In the genomic region with DNA sequence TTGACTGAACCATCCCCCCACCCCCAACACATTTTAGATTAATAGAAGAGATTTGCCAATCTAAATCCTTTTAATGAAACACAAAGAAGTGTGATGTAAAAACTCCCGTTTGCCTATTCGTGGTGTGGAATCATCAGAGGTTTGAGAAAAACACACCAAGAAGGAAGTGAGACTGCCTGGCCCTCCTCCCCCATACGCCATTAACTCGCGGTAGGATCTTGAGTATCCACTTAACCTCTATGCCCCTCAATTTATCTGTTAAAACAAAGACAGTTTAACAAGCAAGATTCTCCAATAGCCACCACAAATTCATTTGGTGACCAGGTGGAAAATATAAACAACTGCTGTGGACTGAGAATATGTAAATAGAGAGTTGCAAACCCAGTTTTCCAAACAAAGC, we compare ENCODE assay signal across 23 mouse cellular contexts.
"Had no signal": no experiment of that assay in that cellular context is flagged by ENCODE, and none has a peak within 500 bp of the region (broad histone marks: within the 10 kb centered on the region; RNA-seq: fewer than 3 reads in every experiment).

No protein-coding gene starts in this region.

- DNase-seq: kidney, adult 8-10 months; kidney, postnatal 25 days; left cerebral cortex, postnatal 4 days; liver, postnatal 0 days; lung, postnatal 10 days; lung, postnatal 4 days; midbrain, embryonic 14.5 days; right cerebral cortex, adult 18-20 months; right cerebral cortex, postnatal 14 days; right cerebral cortex, postnatal 4 days; thymus, adult 2 months; thymus, postnatal 14 days; thymus, postnatal 4 days had no signal

- ATAC-seq: intestine, embryonic 16.5 days; liver, postnatal 0 days had no signal

- H3K4me2 ChIP-seq: limb, embryonic 12.5 days; limb, embryonic 15.5 days; liver, embryonic 11.5 days; lung, embryonic 15.5 days; midbrain, embryonic 11.5 days; neural tube, embryonic 12.5 days; neural tube, embryonic 15.5 days had no signal

- H3K4me1 ChIP-seq: limb, embryonic 12.5 days; limb, embryonic 15.5 days; lung, embryonic 15.5 days; neural tube, embryonic 12.5 days; neural tube, embryonic 15.5 days had no signal

- H3K9me3 ChIP-seq: limb, embryonic 12.5 days; limb, embryonic 15.5 days; lung, embryonic 15.5 days; neural tube, embryonic 12.5 days; neural tube, embryonic 15.5 days had no signal

- H3K27ac ChIP-seq: limb, embryonic 12.5 days; limb, embryonic 15.5 days; liver, embryonic 14.5 days; lung, embryonic 15.5 days; neural tube, embryonic 12.5 days; neural tube, embryonic 15.5 days; stomach, postnatal 0 days had no signal

- H3K4me3 ChIP-seq: limb, embryonic 12.5 days; limb, embryonic 15.5 days; lung, embryonic 15.5 days; neural tube, embryonic 12.5 days; neural tube, embryonic 15.5 days had no signal

- H3K36me3 ChIP-seq: limb, embryonic 12.5 days; limb, embryonic 15.5 days; lung, embryonic 15.5 days; neural tube, embryonic 12.5 days; neural tube, embryonic 15.5 days had no signal

- H3K27me3 ChIP-seq: limb, embryonic 12.5 days; limb, embryonic 15.5 days; lung, embryonic 15.5 days; neural tube, embryonic 12.5 days; neural tube, embryonic 15.5 days had no signal

- H3K9ac ChIP-seq: limb, embryonic 12.5 days; limb, embryonic 15.5 days; liver, embryonic 14.5 days; liver, postnatal 0 days; lung, embryonic 15.5 days; neural tube, embryonic 12.5 days; neural tube, embryonic 15.5 days had no signal
